Mouse (Mus musculus) kidney, postnatal 4 days (tissue): ENCODE results near the gene Dlg4.
A peak's percentile ranks its signal among the peaks of the same experiment; 100 is the strongest.

Experiments used
- DNase-seq, 2 experiments: peaks; one replicate each; pipeline ENCODE4 v3.0.0; 2021; ENCODE audit warnings: mixed read lengths in 2 of 2

The Dlg4 gene

GRCm38 (mm10) chr11:70020731-70021263 lies 4.1 kb downstream of the Dlg4 start:
- peak; percentile 77 to 86 for DNase-seq

- DNase-seq: peak; percentile 99
These were observed 4.8 kb downstream of the Dlg4 start for GRCm38 (mm10) chr11:70021264-70022132.

GRCm38 (mm10) chr11:70023481-70024150 lies 6.9 kb downstream of the Dlg4 start:
- DNase-seq: peak; percentile 72

GRCm38 (mm10) chr11:70024151-70024514 lies 7.4 kb downstream of the Dlg4 start:
- no peak for DNase-seq

- DNase-seq: peak; percentile 76 to 81
These were observed 9.9 kb downstream of the Dlg4 start for GRCm38 (mm10) chr11:70026689-70027088.

GRCm38 (mm10) chr11:70027397-70027796 lies 10.7 kb downstream of the Dlg4 start:
- DNase-seq: peak; percentile 42 to 61

GRCm38 (mm10) chr11:70028401-70029129 lies 11.8 kb downstream of the Dlg4 start:
- no peak for DNase-seq

- peak; percentile 82 to 87 for DNase-seq
These were observed 12.5 kb downstream of the Dlg4 start for GRCm38 (mm10) chr11:70029130-70029801.

GRCm38 (mm10) chr11:70029829-70030550 lies 13.2 kb downstream of the Dlg4 start:
- no peak for DNase-seq

GRCm38 (mm10) chr11:70030651-70031320 lies 14.0 kb downstream of the Dlg4 start:
- DNase-seq: no peak

- no peak for DNase-seq
These were observed 14.6 kb downstream of the Dlg4 start for GRCm38 (mm10) chr11:70031321-70031670.

- DNase-seq: no peak
These were observed 21.4 kb downstream of the Dlg4 start for GRCm38 (mm10) chr11:70038174-70038573.

GRCm38 (mm10) chr11:70039631-70040030 lies 22.9 kb downstream of the Dlg4 start:
- no peak for DNase-seq

- no peak for DNase-seq
These were observed 23.4 kb downstream of the Dlg4 start for GRCm38 (mm10) chr11:70040184-70040583.

GRCm38 (mm10) chr11:70042309-70043085 lies 25.8 kb downstream of the Dlg4 start:
- no peak for DNase-seq

GRCm38 (mm10) chr11:70043665-70044064 lies 26.9 kb downstream of the Dlg4 start:
- DNase-seq: no peak

GRCm38 (mm10) chr11:70045435-70045834 lies 28.7 kb downstream of the Dlg4 start:
- DNase-seq: no peak

GRCm38 (mm10) chr11:70049366-70049765 lies 32.6 kb downstream of the Dlg4 start:
- no peak for DNase-seq

- no peak for DNase-seq
These were observed 33.1 kb downstream of the Dlg4 start for GRCm38 (mm10) chr11:70049816-70050215.

- DNase-seq: no peak
These were observed 36.4 kb downstream of the Dlg4 start for GRCm38 (mm10) chr11:70053156-70053555.
